Mouse (Mus musculus): ENCODE results near the gene Fas.

- TF ChIP-seq CTCF (conservative IDR thresholded peaks at IDR 0.05; ENCODE audit: low read length) (no peak), POU5F1 (IDR thresholded peaks at IDR 0.05; ENCODE audit: borderline replicate concordance, low read length) (no peak), NANOG (IDR thresholded peaks at IDR 0.05; ENCODE audit: borderline replicate concordance, low read length) (no peak)
Measured at GRCm38 (mm10) chr19:34273073-34273472, 17.4 kb upstream of the Fas start.

Data from E14TG2a.4 (cell line).